Mouse (Mus musculus): ENCODE data around the gene Rps6kb1. TPM values are rescaled to one million over a fixed set of nuclear protein-coding genes. Genes with fewer than 3 reads are reported as not detected.

The Rps6kb1 gene
- total RNA-seq, 2 experiments from 2014 or later = 38.5 to 39.2 TPM

DNA sequence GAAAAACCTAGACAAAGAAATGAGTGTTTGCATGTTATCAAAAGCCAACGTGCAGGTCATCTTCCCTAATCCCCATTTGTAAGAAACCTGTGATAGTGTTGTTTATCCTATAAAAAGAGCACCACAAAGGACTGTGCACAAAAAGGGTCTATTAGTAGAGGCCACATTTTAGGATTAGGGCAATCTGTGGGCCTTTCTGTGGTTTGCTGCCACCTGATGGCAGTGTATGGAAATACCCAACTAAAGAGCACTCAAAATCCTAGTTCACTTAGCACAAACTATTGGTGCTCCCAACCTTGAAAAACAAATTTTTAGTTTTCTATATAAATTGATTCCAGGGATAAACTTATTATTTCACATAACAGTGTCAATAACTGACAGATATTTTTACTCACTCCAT lies 11.8 kb downstream of the Rps6kb1 start:
- no peak for DNase-seq (ENCODE audit: extremely low spot score in 1 of 2, low spot score in 2 of 2)
- H3K4me3 ChIP-seq = no peak overlapping the region
- intact Hi-C loops (cut with DNase I) = no loop called here
- H3K27ac ChIP-seq = no peak overlapping the region
- peak; percentile 79 for TF ChIP-seq CTCF (IDR thresholded peaks at IDR 0.05)

DNA sequence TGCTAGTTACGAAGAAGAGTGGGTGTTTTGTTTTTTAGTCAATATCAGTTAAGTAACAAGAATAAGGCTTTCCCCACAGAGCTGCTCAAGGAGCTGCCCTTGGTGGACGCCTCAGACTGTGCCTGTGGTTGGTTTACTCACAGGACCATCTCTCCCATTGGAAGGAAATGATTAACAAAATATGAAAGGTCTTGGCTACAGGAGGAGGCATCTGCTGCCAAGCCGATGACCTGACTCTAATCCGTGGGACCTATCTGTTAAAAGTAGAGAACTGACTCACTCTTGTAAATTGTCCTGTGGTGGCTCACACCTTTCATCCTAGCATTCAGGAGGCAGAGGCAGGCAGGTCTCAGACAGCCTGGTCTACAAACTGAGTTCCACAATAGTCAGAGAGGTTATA lies 17.1 kb downstream of the Rps6kb1 start:
- Histone ChIP-seq H3K27ac (no peak overlapping the region), H3K4me3 (no peak overlapping the region)
- intact Hi-C loops (cut with DNase I) = no loop called here
- no peak for TF ChIP-seq CTCF (IDR thresholded peaks at IDR 0.05)
- no peak for DNase-seq (ENCODE audit: extremely low spot score in 1 of 2, low spot score in 2 of 2)

DNA sequence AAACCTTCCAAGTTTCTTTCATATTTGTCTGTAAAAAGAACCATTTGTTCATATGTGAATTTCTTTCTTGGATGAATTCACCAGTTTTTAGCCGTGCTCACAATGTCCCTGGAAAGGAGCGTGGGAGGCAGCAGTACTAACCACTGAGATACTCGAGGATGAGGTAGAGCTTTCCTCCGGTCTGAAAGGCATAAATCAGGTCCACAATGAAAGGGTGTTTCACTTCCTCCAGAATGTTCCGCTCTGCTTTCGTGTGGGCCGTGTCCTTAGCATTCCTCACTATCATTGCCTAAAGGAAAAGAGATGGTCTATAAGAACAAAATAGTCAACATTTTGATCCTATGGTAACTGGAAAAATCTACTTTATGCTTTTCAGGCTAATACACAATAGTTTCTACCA lies 24.9 kb downstream of the Rps6kb1 start:
- TF ChIP-seq CTCF (IDR thresholded peaks at IDR 0.05) = no peak

DNA sequence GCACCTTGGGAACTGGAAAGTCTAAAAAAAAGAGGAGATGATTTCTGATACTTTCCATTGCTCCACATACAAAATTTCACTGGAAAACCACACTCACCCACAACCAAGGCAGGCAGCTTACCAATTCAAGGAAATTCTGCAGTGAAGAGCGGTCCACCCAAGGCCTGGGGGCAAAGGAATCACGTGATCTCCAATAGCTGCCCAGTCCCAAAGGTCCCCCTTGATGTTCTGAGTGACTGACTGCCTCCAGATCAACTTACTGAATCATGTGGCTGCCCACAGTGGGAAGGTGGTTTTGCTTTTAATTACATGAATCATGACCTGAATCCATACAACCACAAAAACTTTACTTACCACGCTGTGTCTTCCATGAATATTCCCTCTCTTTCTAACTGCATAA lies 27.4 kb downstream of the Rps6kb1 start:
- no peak for TF ChIP-seq CTCF (IDR thresholded peaks at IDR 0.05)
- no peak for DNase-seq (ENCODE audit: extremely low spot score in 1 of 2, low spot score in 2 of 2)
- Histone ChIP-seq H3K27ac (no peak overlapping the region), H3K4me3 (no peak overlapping the region)
- intact Hi-C loops (cut with DNase I) = no loop called here

More for the DNA sequence above, 24.9 kb downstream of the Rps6kb1 start:
- DNase-seq (ENCODE audit: extremely low spot score in 1 of 2, low spot score in 2 of 2) = no peak
- intact Hi-C loops (cut with DNase I) = no loop called here
- Histone ChIP-seq H3K4me3 (no peak overlapping the region), H3K27ac (no peak overlapping the region)

DNA sequence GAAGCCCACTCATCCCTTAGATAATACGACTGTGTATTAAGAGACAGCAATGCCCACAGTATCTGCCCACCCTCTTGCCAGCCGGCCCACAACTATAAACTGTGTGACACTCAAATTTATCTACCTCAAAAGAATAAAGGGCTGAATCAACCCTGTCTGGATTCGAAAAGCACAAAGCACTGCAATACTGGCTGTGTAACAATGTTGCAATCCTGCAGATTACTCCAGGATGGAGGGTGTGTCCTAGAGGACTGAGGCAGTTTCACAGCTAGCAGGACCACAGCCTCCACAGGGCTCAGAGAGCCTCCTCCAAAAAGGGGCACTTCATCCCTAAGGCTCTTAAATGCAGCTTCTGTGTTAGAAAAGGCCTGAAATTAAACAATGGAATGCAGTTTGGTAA lies 28.0 kb downstream of the Rps6kb1 start:
- H3K4me3 ChIP-seq = no peak overlapping the region
- TF ChIP-seq CTCF (IDR thresholded peaks at IDR 0.05) = no peak
- intact Hi-C loops (cut with DNase I) = no loop called here
- no peak for DNase-seq (ENCODE audit: extremely low spot score in 1 of 2, low spot score in 2 of 2)
- no peak overlapping the region for H3K27ac ChIP-seq

DNA sequence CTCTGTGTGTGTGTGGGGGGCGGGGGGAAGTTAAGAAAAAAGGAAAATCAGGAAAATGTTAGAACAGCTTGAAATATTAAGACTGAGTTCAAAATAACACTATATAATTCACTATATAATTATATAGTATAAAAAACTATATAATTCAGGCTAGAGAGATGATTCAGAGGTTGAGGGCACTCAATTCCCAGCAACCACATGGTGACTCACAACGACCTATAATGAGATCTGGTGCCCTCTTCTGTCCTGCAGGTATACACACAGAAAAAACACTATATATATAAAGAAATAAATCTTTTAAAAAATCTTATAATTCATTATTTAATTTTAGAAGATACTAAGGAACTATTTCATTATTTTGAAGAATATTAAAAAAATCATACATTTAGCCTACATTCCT lies 36.6 kb downstream of the Rps6kb1 start:
- intact Hi-C loops (cut with DNase I) = no loop called here
- DNase-seq (ENCODE audit: extremely low spot score in 1 of 2, low spot score in 2 of 2) = no peak
- TF ChIP-seq CTCF (IDR thresholded peaks at IDR 0.05) = no peak

DNA sequence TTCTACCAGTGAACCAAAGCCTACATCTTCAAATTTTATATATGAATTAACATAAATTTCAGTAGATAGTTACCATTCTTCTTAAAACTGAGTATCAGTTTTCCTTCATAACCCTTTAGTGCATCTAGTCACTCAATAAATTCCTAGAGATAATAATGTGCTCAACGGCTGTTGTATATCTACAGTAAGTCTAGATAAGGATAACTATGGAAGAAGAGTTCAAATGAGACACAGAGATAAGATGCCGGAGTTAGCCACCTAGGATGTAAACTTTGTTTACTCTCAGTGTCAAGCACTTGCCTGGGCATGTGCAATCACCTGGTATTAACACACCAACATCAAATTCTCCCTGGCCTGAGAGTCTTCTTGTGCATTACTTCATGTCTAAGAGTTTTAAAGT lies 37.3 kb downstream of the Rps6kb1 start:
- intact Hi-C loops (cut with DNase I) = no loop called here
- no peak overlapping the region for H3K27ac ChIP-seq
- no peak for DNase-seq (ENCODE audit: extremely low spot score in 1 of 2, low spot score in 2 of 2)
- no peak for TF ChIP-seq CTCF (IDR thresholded peaks at IDR 0.05)
- no peak overlapping the region for H3K4me3 ChIP-seq

More for the DNA sequence above, 36.6 kb downstream of the Rps6kb1 start:
- Histone ChIP-seq H3K4me3 (no peak overlapping the region), H3K27ac (no peak overlapping the region)

DNA sequence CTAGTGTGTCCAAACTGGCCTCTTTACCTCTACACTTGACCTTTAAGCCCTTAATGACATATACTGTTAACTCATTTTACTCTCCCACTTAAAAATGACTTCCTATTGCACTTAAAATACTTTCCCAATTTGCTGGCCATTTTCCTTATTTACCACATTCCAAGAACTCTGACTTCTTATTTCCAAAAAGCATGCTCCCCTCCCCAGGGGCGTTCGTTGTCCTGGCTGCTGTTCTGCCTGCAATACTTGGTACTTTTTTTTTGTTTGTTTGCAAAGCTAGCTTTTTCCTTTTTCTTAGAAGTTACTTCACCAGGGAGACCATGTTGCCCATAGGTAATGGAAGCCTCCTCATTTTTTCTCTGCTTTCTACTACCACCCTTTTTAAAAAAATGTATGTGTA lies 41.5 kb downstream of the Rps6kb1 start:
- intact Hi-C loops (cut with DNase I) = no loop called here
- Histone ChIP-seq H3K27ac (no peak overlapping the region), H3K4me3 (no peak overlapping the region)
- DNase-seq (ENCODE audit: extremely low spot score in 1 of 2, low spot score in 2 of 2) = no peak
- TF ChIP-seq CTCF (IDR thresholded peaks at IDR 0.05) = no peak

DNA sequence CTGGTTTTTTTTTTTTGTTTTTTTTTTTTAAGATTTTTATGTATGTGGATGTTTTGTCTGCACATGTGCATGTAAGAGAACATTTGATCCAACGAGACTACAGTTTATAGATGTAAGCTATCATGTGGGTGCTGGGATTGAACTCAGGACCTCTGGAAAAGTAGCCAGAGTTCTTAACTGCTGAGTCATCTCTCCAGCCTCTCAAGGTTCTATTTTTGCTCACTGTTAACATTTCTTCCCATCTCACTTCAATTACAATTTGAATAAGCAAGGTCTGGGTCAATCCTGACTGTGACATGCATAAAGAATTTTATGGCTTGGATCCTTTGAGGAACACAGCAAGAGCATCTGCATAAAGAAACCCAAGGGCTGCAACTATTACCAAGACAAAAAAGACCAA lies 43.8 kb downstream of the Rps6kb1 start:
- DNase-seq (ENCODE audit: extremely low spot score in 1 of 2, low spot score in 2 of 2) = no peak
- intact Hi-C loops (cut with DNase I) = no loop called here
- H3K27ac ChIP-seq = no peak overlapping the region
- no peak for TF ChIP-seq CTCF (IDR thresholded peaks at IDR 0.05)
- H3K4me3 ChIP-seq = no peak overlapping the region

DNA sequence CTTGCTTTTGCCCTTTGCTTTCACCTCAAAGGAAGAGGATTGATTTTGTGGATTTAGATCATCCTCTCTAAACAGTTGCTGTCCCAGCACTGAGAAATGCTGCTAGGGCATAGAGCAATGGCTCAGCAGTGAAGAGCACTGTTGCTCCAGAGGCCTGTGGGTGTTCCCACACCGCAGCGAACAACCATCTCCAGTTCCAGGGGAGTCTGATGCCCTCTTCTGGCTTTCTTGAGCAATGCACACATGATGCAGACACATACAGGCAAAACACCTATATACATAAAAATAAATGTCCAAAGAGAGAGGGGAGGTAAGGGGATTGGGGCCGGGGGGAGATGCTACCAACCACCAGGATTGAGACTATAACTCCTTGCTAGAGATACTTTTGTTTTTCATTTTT lies 46.7 kb downstream of the Rps6kb1 start:
- intact Hi-C loops (cut with DNase I) = no loop called here
- Histone ChIP-seq H3K4me3 (no peak overlapping the region), H3K27ac (no peak overlapping the region)
- peak; percentile 21 for TF ChIP-seq CTCF (IDR thresholded peaks at IDR 0.05)
- no peak for DNase-seq (ENCODE audit: extremely low spot score in 1 of 2, low spot score in 2 of 2)

DNA sequence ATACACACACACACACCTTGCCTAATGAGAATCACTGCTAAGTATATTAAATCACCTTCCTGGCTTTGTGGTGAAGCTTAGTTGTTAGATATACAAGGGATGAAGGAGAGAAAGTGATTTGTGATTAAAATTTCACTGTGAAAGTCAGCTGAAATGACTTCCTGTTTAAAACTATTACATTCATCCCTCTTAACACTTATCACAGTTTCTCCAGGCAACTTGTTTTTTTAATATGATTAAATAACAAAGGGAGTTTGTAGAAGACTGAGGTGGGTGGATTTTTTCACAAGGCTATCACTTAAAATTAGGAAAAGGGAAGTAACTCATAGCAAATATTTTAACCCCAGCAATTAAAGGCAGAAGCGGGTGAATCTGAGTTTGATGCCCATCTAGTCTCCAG lies 47.2 kb downstream of the Rps6kb1 start:
- intact Hi-C loops (cut with DNase I) = no loop called here
- H3K4me3 ChIP-seq = no peak overlapping the region
- TF ChIP-seq CTCF (IDR thresholded peaks at IDR 0.05) = no peak
- H3K27ac ChIP-seq = no peak overlapping the region
- no peak for DNase-seq (ENCODE audit: extremely low spot score in 1 of 2, low spot score in 2 of 2)

DNA sequence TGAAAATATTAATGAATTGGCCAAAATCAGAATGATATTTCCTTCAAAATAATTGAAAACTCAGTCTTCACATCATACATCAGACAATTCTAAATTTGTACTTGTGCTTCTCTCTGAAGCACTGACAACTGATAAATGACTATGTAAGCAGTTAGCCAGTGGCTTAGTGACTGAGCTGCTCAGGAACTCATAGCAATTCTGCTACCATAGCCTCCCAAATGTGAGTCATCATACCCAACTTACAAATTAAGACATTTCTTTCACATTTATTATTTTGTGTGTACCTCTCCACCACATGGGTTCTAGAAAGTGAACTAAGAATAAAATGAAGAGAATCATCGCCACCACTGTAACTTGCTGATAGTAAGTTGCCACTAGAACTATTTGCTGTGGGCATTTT lies 53.8 kb downstream of the Rps6kb1 start:
- DNase-seq (ENCODE audit: extremely low spot score in 1 of 2, low spot score in 2 of 2) = no peak
- intact Hi-C loops (cut with DNase I) = no loop called here
- no peak overlapping the region for H3K27ac ChIP-seq
- no peak overlapping the region for H3K4me3 ChIP-seq
- TF ChIP-seq CTCF (IDR thresholded peaks at IDR 0.05) = no peak

DNA sequence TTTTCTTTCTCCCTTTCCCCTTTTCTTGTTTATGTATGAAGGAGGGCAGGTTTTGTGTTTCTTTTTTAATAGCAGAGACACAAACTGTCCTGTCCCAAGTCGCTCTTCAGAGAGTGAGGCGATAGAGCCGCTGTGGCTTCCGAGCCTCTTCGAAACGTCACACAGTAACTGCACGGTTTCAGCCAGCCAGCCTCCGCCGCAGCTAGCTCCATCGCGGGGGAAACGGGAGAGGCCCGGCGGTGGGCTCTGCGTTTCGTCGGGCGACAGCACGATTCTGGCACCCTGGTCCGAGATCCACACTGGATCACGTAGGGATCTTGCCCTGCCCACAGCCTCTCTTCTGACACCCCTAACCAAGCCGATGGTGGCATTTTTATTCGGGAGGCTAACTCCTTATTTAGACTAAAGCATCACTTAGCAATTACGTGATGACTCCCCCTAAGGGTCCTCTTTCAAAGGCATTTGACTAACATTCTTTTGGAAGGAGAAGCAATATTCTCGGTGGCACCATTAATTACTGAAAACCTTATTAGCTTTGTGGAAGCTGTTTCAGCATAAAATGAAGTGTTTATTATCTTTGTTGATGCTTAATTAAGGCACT lies 59.6 kb downstream of the Rps6kb1 start:
- TF ChIP-seq CTCF (IDR thresholded peaks at IDR 0.05) = no peak
- peak; percentile 48 for DNase-seq (ENCODE audit: extremely low spot score in 1 of 2, low spot score in 2 of 2)
- H3K27ac ChIP-seq = peak overlapping the region; percentile 92
- peak overlapping the region; percentile 94 for H3K4me3 ChIP-seq
- intact Hi-C loops (cut with DNase I) = loop anchor here (5.0 kb wide), 1 partner anchor 128 kb away; the partner anchor contains the start of gene Med13

All from left cerebral cortex, adult 2 months (tissue).